Mouse (Mus musculus) layer of hippocampus, adult 6 months (tissue): ENCODE data around the gene Cnn2. TPM values are rescaled to one million over a fixed set of nuclear protein-coding genes. Genes with fewer than 3 reads are reported as not detected.

ENCODE experiments used
- long read RNA-seq, 2 experiments: library from polyadenylated mRNA; unstranded; transcript quantifications; one replicate each; pipeline ENCODE4 v2.0.0; 2019 to 2020
- polyA plus RNA-seq: library from polyadenylated mRNA; unstranded; fragments of <200 nt; fragmentation: Nextera tagmentation; gene quantifications from 2 replicates; pipeline ENCODE4 v1.2.3, GENCODE M21; 2021

The Cnn2 gene
- polyA plus RNA-seq, result 12.4 and 13.3 TPM in 2 replicates
- long read RNA-seq, experiment 1, transcript Cnn2-201 (7 exons, 2,460 nt), result major isoform, 31 of 33 reads
- long read RNA-seq, experiment 1, partial matches to known transcripts, result 2 of 33 reads
- long read RNA-seq, experiment 1, other reads (novel, unspliced or antisense), result 0 of 33 reads
- long read RNA-seq, experiment 2, transcript Cnn2-201 (7 exons, 2,460 nt), result major isoform, 72 of 77 reads
- long read RNA-seq, experiment 2, partial matches to known transcripts, result 2 of 77 reads
- long read RNA-seq, experiment 2, other reads (novel, unspliced or antisense), result 3 of 77 reads

DNA sequence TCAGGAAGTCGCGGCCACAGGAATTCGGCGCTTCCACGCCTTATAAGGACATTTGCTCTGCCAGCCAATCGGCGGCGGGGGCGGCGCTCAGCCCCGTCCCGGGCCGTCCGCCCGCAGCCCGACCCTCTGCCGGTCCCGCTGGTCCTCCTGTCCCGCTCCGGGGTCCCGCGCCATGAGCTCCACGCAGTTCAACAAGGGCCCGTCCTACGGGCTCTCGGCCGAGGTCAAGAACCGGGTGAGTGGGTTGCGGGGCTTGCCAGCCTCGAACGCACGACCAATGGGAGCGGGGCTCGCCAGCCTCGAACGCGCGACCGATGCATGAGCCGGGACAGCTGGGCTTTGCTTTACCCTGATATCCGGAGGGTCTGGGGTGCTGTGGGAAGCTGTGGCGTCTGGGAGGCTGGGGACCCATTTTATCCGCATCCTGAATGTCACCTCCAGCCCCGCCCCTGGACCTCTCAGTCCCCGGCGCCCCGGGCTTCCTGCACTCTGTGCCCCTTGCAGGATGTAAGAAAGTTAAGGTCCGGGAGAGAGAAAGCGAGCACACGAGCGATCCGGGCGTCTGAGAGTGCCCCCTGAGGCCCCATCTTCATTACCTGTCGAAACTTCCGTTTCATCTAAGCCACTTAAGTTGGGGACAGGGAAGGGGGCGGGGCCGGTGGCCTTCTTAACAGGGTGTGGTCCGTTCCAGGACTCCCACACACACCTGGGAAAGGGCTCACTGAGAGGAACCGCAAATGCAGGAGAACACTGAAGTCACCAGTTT, at the start of gene Cnn2:
Cnn2 (plus strand) TSS at position 79 of the 766 bp plus-strand sequence.

DNA sequence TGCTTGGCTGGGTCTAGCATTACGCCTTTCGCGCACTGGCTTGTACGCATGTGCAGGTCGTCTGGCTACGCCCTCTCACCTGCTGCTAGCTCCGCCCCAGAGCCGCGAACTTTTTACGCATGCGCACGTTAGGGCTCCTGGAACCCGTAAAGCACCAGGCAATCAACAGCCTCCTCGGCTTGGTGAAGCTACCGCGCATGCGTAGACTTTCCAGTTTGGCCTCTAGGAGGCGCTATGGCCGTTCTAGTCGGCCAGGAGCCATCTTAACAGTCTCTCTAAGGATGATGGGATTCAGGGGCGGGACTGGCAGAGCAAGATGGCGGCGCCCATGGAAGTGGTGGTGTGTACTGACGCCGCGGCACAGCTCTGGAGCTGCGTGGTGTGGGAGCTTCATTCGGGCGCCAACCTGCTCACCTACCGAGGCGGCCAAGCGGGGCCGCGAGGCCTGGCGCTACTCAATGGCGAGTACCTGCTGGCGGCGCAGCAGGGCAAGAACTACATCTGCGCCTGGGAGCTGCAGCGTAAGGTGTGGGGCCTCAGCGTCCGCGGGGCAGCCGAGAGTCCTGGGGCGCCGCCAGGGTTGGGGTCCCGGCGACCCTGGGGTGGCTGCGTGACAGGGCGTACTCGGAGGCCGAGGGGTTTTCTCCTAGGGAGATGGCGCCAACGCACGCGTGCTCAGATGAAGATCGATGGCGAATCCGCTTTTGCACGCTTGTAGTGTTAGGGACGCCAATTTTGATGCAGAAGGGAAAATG, 28.4 kb upstream of the Cnn2 start, which contains the start of gene Wdr18:
Wdr18 (plus strand) TSS at position 306 of the 755 bp plus-strand sequence.

DNA sequence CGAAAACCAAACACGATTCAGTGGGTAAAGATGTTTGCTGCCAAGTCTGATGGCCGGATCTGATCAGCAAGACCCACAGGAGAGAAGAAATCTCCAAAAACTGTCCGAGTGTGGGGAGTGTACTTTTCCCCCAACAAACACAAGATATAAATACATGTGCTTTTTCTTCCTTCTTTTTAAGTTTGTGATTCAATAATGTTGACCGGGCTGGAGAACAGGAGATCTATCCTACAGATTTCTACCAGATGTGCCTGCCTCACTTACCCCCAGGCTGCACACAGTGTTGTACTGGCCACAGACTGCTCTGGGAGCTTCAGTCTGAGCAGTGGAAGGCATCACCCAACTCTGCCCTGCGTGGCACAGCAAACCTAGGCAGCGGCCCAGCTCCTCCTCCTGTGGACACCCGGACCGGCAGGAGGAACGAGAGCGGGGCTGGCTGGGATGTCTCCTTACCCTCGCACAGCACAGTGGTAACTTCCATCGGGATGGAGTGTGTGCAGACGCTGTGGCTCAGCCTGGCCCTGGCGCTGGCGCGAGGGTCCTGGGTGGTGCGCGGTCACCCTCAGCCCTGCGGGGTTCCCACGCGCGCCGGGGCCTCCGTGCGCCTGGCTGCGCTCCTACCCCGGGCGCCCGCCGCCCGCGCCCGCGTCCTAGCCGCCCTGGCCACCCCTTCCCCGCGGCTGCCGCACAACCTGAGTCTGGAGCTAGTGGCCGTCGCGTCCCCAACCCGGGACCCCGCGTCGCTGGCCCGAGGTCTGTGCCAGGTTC, 17.8 kb upstream of the Cnn2 start, which contains the start of gene Grin3b:
Grin3b (plus strand) TSS at position 301 of the 768 bp plus-strand sequence.

DNA sequence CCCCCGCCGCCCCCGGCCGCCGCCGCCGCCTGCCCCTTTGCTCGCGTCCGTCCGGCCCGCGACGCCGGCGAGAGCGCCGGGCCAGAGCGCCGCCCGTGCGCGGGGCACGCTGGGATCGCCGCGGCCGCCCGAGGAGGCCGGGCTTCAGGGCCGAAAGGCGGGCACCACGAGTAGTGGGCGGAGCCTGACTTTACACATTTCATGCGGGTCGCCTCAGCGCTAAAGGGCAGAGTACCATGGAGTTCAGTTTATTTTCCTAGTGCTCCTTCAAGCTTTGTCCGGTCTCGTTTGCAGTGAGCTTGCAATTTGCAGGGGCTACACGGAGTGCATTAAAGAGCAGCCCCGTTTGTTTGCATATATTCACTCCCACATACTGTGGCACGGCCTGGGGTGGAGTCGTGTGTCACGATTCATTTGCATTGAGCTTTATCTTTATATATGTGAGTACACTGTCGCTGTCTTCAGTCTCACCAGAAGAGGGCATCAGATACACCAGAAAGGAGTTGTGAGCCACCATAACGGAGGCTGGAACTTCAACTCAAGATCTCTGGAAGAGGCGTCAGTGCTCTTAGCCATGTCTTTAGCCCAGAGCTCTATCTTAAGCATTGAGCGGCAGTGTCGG, 4.1 kb upstream of the Cnn2 start, which contains the start of gene Tmem259:
Tmem259 (minus strand) TSS at position 136 of the 622 bp plus-strand sequence.

DNA sequence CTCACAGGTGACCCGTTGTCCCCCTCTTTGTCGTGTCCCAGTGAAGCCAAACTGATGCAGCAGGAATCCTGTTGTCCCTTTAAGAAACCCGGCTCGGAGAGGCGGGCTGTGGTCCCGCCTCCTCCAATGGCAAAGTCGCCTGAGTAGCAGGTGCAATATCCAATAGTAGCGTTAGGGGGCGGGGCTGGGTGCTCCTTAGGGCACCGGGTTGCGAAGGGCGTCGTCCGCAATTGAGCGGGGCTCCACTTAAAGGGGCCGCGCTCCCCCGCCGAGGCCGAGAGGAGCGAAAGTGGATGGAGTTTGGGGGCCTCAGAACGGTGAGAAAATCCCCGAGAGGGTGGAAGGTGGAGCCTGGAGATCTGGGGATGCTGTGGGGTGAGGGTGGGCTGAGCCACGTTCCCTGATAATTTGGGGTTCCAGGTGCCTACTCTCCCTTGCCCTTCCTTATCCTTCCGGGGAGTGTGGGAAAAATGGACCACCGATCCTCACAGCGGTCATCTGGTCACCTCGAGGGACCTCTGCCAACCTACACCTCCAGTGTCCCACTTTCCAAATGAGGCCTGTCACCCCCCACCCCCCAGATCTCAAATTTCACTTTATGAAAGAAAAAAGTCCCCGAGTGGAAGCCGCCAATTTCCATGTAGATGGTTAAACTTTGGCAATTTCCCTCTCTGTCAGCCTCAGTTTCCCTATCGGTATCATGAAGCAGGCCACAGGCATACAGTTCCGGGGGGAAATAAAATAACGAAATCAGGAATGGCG, 8.1 kb downstream of the Cnn2 start, which contains the start of gene Abca7:
Abca7 (plus strand) TSS at position 223 of the 762 bp plus-strand sequence.

DNA sequence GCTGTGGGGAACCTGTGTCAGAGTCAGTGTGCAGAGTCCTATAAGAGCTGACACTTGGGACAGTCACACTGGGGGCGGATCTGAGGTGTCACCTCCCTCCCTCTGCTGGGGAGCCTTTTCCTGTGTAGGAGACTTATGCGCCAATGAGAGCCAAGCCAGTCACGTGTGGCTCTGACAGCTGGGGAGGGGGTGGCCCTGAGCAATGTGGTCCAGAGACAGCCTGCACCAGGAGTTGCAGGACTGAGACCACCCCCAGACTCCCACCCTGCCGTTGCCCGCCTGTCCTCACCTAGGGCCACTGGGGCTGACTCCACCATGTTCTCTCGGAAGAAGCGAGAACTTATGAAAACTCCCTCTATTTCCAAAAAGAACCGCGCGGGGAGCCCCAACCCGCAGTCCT, 28.1 kb downstream of the Cnn2 start, which contains the start of gene Arhgap45:
Arhgap45 (plus strand) TSS at position 143 of the 400 bp plus-strand sequence.

DNA sequence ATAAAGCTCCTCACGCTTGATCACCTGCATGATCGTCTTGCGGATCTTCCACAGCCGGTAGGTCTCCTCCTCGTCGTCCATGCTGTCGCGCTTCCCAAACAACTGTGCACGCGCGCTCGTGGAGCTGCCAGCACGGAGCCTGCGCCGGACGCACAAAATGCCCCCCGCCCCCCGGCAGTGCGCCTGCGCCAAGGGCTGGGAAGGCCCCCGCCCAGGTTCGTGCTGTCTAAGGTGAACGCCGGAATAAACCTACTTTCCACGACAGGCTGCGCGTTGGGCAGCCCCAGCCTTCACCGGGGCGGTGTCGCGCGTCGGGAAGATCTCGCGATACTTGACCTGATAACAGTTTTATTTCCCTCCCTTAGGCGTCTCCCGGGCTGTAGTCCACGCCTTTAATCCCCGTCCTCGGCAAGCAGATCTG, 51.2 kb downstream of the Cnn2 start, which contains the start of gene Polr2e:
Polr2e (minus strand) TSS at position 237 of the 421 bp plus-strand sequence.

Other genes with a start within 250 kb of the Cnn2 start
- 15.8 and 20.0 TPM in 2 replicates for gene Polrmt, start 242.0 kb upstream of the Cnn2 start, polyA plus RNA-seq
- 1.9 and 3.3 TPM in 2 replicates for gene Fgf22, start 233.5 kb upstream of the Cnn2 start, polyA plus RNA-seq
- 7.6 and 10.5 TPM in 2 replicates for gene Rnf126, start 221.6 kb upstream of the Cnn2 start, polyA plus RNA-seq
- 0.79 and 0.89 TPM in 2 replicates for gene Fstl3, start 211.3 kb upstream of the Cnn2 start, polyA plus RNA-seq
- 1.3 and 1.7 TPM in 2 replicates for gene Prss57, start 197.6 kb upstream of the Cnn2 start, polyA plus RNA-seq
- gene Palm, start 195.0 kb upstream of the Cnn2 start, polyA plus RNA-seq, result 67.9 and 93.7 TPM in 2 replicates
- gene Misp, start 167.6 kb upstream of the Cnn2 start, polyA plus RNA-seq, result 0.15 and 0.28 TPM in 2 replicates
- 17.4 and 20.4 TPM in 2 replicates for gene Ptbp1, start 134.2 kb upstream of the Cnn2 start, polyA plus RNA-seq
- 4.5 and 6.4 TPM in 2 replicates for gene Prtn3, start 114.1 kb upstream of the Cnn2 start, polyA plus RNA-seq
- 35.4 and 44.1 TPM in 2 replicates for gene Plppr3, start 114.0 kb upstream of the Cnn2 start, polyA plus RNA-seq
- not detected in 2 replicates for gene Elane, start 102.3 kb upstream of the Cnn2 start, polyA plus RNA-seq
- gene Cfd, start 97.7 kb upstream of the Cnn2 start, polyA plus RNA-seq, result not detected in 2 replicates
- gene Med16, start 79.7 kb upstream of the Cnn2 start, polyA plus RNA-seq, result 44.2 and 50.2 TPM in 2 replicates
- not detected in 2 replicates for gene Gm26602, start 77.7 kb upstream of the Cnn2 start, polyA plus RNA-seq
- gene Kiss1r, start 71.6 kb upstream of the Cnn2 start, polyA plus RNA-seq, result 4.1 and 4.4 TPM in 2 replicates
- 232 and 239 TPM in 2 replicates for gene R3hdm4, start 67.4 kb upstream of the Cnn2 start, polyA plus RNA-seq
- gene Arid3a, start 61.5 kb upstream of the Cnn2 start, polyA plus RNA-seq, result 0.87 and 1.7 TPM in 2 replicates
- gene Wdr18, start 28.4 kb upstream of the Cnn2 start, polyA plus RNA-seq, result 87.4 and 87.9 TPM in 2 replicates
- gene Grin3b, start 17.9 kb upstream of the Cnn2 start, polyA plus RNA-seq, result 0.06 and 0.11 TPM in 2 replicates
- gene Tmem259, start 4.3 kb upstream of the Cnn2 start, polyA plus RNA-seq, result 11.9 and 12.3 TPM in 2 replicates
- gene Abca7, start 7.9 kb downstream of the Cnn2 start, polyA plus RNA-seq, result 1.3 and 1.6 TPM in 2 replicates
- 1.6 and 1.7 TPM in 2 replicates for gene Arhgap45, start 28.1 kb downstream of the Cnn2 start, polyA plus RNA-seq
- 232 and 241 TPM in 2 replicates for gene Polr2e, start 51.2 kb downstream of the Cnn2 start, polyA plus RNA-seq
- 945 and 1,045 TPM in 2 replicates for gene Gpx4, start 58.6 kb downstream of the Cnn2 start, polyA plus RNA-seq
- 2.8 and 3.1 TPM in 2 replicates for gene Sbno2, start 117.0 kb downstream of the Cnn2 start, polyA plus RNA-seq
- 16.5 and 18.4 TPM in 2 replicates for gene Stk11, start 127.2 kb downstream of the Cnn2 start, polyA plus RNA-seq
- 943 and 1,004 TPM in 2 replicates for gene Atp5d, start 150.0 kb downstream of the Cnn2 start, polyA plus RNA-seq
- 55.5 and 72.9 TPM in 2 replicates for gene Cbarp, start 152.3 kb downstream of the Cnn2 start, polyA plus RNA-seq
- gene Midn, start 159.7 kb downstream of the Cnn2 start, polyA plus RNA-seq, result 8.3 and 11.7 TPM in 2 replicates
- 162 and 186 TPM in 2 replicates for gene Cirbp, start 177.4 kb downstream of the Cnn2 start, polyA plus RNA-seq
- gene 1600002K03Rik, start 184.4 kb downstream of the Cnn2 start, polyA plus RNA-seq, result 10.6 and 11.0 TPM in 2 replicates
- 7.4 and 8.6 TPM in 2 replicates for gene Efna2, start 190.9 kb downstream of the Cnn2 start, polyA plus RNA-seq
- 22.1 and 23.6 TPM in 2 replicates for gene Mum1, start 237.8 kb downstream of the Cnn2 start, polyA plus RNA-seq